Mouse (Mus musculus): ENCODE measurements at regions not wholly inside any gene's neighbourhood (a gene's known extent, or its start where the extent isn't known, plus 50 kb on each side); places are given as distances from the start of the nearest gene placed in this dataset.

- TF ChIP-seq POLR2A (IDR thresholded peaks at IDR 0.05; ENCODE audit: insufficient read depth, low read depth, low read length) (no peak), CTCF (IDR thresholded peaks at IDR 0.05) (no peak), EP300 (IDR thresholded peaks at IDR 0.05; ENCODE audit: insufficient read depth, low read depth, low read length) (no peak)
Observed at GRCm38 (mm10) chr17:48786501-48786900, 145.7 kb upstream of the Lrfn2 start.

Data from heart, adult 2 months (tissue).